Mouse (Mus musculus) ES-E14 (cell line): ENCODE results near the gene Ergic1.

Experiments
- CHD2 ChIP-seq: IDR thresholded peaks from 2 replicates; pipeline ENCODE4 v1.6.1; 2014; ENCODE audit warnings: mild to moderate bottlenecking, low read depth, low read length, inconsistent platforms
- HCFC1 ChIP-seq: IDR thresholded peaks from 2 replicates; pipeline ENCODE4 v1.6.1; 2012; ENCODE audit warnings: low read length, inconsistent platforms, borderline replicate concordance; ENCODE audit not compliant: insufficient read depth
- MAFK ChIP-seq: IDR thresholded peaks from 2 replicates; pipeline ENCODE4 v1.6.1; 2014; ENCODE audit warnings: mild to moderate bottlenecking, low read depth, low read length, inconsistent platforms; ENCODE audit not compliant: insufficient read depth
- ZC3H11A ChIP-seq: IDR thresholded peaks from 2 replicates; pipeline ENCODE4 v1.6.1; 2012; ENCODE audit warnings: low read depth, mild to moderate bottlenecking, inconsistent platforms, low read length, borderline replicate concordance
- ZNF384 ChIP-seq: IDR thresholded peaks from 2 replicates; pipeline ENCODE4 v1.6.1; 2012; ENCODE audit warnings: low read depth, low read length, inconsistent platforms

DNA sequence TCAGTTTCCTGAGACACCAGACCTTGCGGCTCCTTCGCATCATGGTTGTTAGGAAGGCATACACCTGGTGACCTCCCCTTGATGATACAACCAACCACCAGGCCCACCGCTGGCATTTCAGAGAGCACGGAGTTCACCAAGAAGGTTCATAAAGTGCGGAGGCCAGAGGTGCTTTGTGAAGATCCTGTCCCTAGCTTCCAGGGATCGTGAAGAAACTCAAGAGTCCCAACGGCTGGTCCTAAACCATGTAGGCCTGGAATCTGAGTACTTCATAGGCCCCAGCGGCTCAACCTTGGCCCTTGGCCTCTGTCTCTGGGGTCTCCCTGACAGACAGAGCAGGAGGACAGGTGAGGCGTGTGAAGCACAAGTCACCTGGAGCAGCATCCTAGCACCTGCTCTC, 34.0 kb upstream of the Ergic1 start:
- TF ChIP-seq MAFK (no peak), ZC3H11A (no peak), ZNF384 (no peak), HCFC1 (no peak), CHD2 (no peak)
